Mouse (Mus musculus) CH12.LX (cell line): ENCODE results near the gene Phlpp2.

Experiments
- CHD2 ChIP-seq: IDR thresholded peaks from 2 replicates; pipeline ENCODE4 v1.6.1; 2011; ENCODE audit warnings: low read length, improper control_type of control experiment
- CTCF ChIP-seq, 2 experiments: IDR thresholded peaks in 1 of 2; conservative IDR thresholded peaks in 1 of 2; 2 replicates each; pipeline ENCODE4 v1.5.1; 2011 to 2012; ENCODE audit warnings: low read depth in 2 of 2, low read length in 2 of 2, improper control_type of control experiment in 1 of 2, inconsistent platforms in 1 of 2, mild to moderate bottlenecking in 1 of 2, moderate library complexity in 1 of 2
- EP300 ChIP-seq: IDR thresholded peaks from 2 replicates; pipeline ENCODE4 v1.6.1; 2011; ENCODE audit warnings: low read length, improper control_type of control experiment
- GABPA ChIP-seq: IDR thresholded peaks from 2 replicates; pipeline ENCODE4 v1.6.1; 2012; ENCODE audit warnings: low read depth, low read length, improper control_type of control experiment, inconsistent platforms; ENCODE audit not compliant: insufficient replicate concordance
- JUND ChIP-seq: conservative IDR thresholded peaks from 2 replicates; pipeline ENCODE4 v1.6.1; 2011; ENCODE audit warnings: low read depth, low read length, improper control_type of control experiment
- POLR2A ChIP-seq: IDR thresholded peaks from 2 replicates; pipeline ENCODE4 v1.6.1; 2011; ENCODE audit warnings: low read depth, mild to moderate bottlenecking, improper control_type of control experiment, low read length
- POLR2AphosphoS2 ChIP-seq: IDR thresholded peaks from 2 replicates; pipeline ENCODE4 v1.6.1; 2011; ENCODE audit warnings: low read depth, low read length, improper control_type of control experiment
- TBP ChIP-seq: conservative IDR thresholded peaks from 2 replicates; pipeline ENCODE4 v1.6.1; 2011; ENCODE audit warnings: low read depth, low read length, improper control_type of control experiment
- TCF12 ChIP-seq: IDR thresholded peaks from 2 replicates; pipeline ENCODE4 v1.6.1; 2014; ENCODE audit warnings: low read depth, mild to moderate bottlenecking, inconsistent platforms, low read length, improper control_type of control experiment

DNA sequence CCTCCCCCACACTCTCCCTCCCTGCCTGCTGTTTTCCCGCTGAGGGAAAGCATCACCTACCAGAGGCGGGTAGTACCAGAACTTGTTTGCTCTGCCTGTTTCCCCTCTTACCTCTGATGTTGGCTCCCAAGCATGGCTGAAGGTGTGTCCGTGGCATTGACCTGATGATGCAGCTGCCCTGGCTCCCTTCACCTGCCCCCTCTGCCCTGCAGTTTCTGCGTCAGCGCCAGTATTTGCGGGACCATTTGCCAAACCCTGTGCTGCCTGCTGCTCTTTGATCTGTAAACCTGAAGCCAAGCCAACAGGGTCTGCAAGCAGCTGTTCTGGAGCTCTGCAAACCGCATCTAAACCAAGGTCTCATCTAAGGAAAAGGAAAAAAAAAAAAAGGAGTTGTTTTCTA, 118.0 kb downstream of the Phlpp2 start:
- TF ChIP-seq CTCF (conservative IDR thresholded peaks at IDR 0.05 in 1 of 2, IDR thresholded peaks at IDR 0.05 in 1 of 2; ENCODE audit: low read depth in 2 of 2, low read length in 2 of 2) (no peak), POLR2AphosphoS2 (no peak), TBP (no peak), CHD2 (no peak), TCF12 (no peak), JUND (no peak), POLR2A (no peak), EP300 (no peak), GABPA (no peak)
